Mouse (Mus musculus) cortical plate, adult 2 months (tissue): Measurements from ENCODE around the gene Wdr72. TPM values are rescaled to one million over a fixed set of nuclear protein-coding genes. Genes with fewer than 3 reads are reported as not detected.

Experiments used
- H3K27ac ChIP-seq: fragments of 200-500 bp; 2 replicates; pipeline ENCODE4 v1.5.1; 2012; ENCODE audit warnings: low read length, control low read depth, inconsistent platforms; ENCODE audit not compliant: insufficient read depth
- H3K4me1 ChIP-seq: fragments of 200-500 bp; 2 replicates; pipeline ENCODE4 v1.6.1; 2011; ENCODE audit warnings: low read length; ENCODE audit not compliant: control insufficient read depth, insufficient read depth
- H3K4me3 ChIP-seq: fragments of 200-500 bp; 2 replicates; pipeline ENCODE4 v1.5.1; 2011; ENCODE audit warnings: mild to moderate bottlenecking, low read length, control low read depth; ENCODE audit not compliant: insufficient read depth
- CTCF ChIP-seq: fragments of 200-500 bp; IDR thresholded peaks from 2 replicates; pipeline ENCODE4 v1.5.1; 2011; ENCODE audit warnings: mild to moderate bottlenecking, control low read depth, low read length; ENCODE audit not compliant: insufficient read depth; ENCODE audit errors: extremely low read depth
- POLR2A ChIP-seq: fragments of 200-500 bp; IDR thresholded peaks from 2 replicates; pipeline ENCODE4 v1.6.1; 2011; ENCODE audit warnings: mild to moderate bottlenecking, low read length, control low read depth; ENCODE audit not compliant: insufficient read depth; ENCODE audit errors: extremely low read depth
- polyA plus RNA-seq: library from polyadenylated mRNA; depleted of rRNA; stranded (reverse); fragments of >200 nt; gene quantifications from 2 replicates; pipeline ENCODE4 v1.2.3, GENCODE M21; 2012

The Wdr72 gene
- polyA plus RNA-seq, 1 experiment: 0.02 TPM

DNA sequence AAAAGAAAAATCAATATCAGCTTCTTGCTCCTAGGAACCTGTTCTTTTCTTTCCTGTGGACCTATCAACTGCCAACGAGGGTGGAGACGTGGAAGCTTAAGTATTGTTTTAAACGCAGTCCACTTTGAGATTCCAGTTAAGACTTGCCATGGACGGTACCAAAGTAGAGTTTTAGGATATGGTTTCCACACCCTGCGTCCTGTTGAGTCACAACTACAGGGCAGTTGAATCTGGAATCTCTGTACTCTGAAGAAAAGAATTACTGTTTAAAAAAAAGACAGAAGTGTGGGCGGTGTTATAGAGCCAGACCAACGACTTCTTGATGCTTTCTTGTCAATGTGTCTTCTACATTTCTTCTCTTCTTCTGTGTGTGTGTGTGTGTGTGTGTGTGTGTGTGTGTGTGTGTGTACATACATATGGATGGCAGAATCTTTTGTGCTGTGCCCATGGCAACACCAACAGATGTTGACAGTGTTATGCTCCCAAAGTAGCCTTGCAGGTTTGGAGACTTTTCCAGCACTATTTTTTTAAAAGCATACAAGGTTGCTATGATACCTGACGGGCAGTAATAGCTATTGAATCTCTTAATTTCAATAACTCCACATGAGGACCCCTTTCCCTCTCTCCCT lies 77.4 kb downstream of the Wdr72 start:
- Histone ChIP-seq H3K4me3 (no peak overlapping the region), H3K27ac (no peak overlapping the region), H3K4me1 (no peaks in the 10 kb centered on the region)
- no peak for TF ChIP-seq CTCF
- no peak for TF ChIP-seq POLR2A

DNA sequence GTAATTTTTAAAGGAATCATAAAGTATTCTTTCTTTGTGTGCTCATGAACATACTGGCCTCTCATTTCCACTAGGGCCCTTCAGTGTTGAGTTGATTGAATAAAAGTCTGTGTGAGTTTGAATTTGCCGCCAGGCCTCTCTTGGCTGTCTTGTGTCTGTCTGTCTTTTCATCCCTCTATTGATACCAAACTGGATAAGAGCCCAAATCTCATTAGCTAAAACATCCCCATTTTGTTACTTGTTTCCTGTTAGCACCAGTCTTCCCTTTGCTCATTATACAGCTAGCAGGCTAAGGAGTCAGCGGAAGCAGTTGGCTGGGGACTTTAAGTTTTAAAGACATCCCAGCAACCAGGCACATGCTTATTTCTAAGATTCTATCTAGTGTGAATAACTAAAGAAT lies 84.7 kb downstream of the Wdr72 start:
- no peak overlapping the region for H3K27ac ChIP-seq
- TF ChIP-seq CTCF (no peak), POLR2A (no peak)
- no peak overlapping the region for H3K4me3 ChIP-seq
- H3K4me1 ChIP-seq: no peaks in the 10 kb centered on the region

DNA sequence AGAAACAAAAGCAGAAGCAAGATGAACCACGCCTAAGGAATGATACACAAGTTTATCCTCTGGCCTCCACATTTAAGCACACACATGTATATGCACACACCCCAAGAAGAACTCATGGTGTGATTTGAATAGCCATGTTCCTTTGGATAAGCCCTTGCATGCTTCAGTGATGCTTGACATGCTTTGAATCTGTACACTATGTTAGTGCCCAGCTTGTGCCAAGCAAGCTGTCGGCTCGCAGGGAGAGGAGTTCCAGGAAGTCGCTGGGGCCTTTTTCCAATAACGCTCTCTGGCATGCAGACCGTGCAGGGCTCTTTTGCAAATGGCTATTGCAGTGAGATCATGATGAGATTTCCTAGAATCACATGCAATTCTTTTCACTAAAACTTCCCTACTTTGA lies 118.1 kb downstream of the Wdr72 start:
- no peaks in the 10 kb centered on the region for H3K4me1 ChIP-seq
- H3K27ac ChIP-seq: no peak overlapping the region
- no peak overlapping the region for H3K4me3 ChIP-seq
- no peak for TF ChIP-seq POLR2A
- no peak for TF ChIP-seq CTCF

DNA sequence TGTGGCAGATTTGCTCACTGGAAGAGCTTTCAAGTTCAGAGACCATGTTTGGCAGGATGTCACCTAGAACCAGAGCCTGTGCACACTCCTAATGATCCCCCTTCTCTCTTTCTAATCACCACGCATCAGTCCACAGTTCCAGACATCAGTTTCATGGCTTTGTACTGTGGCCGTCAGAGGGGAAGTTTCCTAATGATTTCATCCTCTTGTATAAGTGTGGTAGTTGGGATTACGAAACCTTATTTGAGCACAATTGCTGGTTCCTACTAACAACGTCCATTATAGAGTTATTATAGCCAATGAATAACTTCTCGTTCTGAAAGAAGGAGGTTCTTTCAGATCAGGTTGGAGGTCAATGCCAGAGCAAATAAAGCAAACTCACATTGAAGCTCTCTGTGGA lies 131.1 kb downstream of the Wdr72 start:
- Histone ChIP-seq H3K4me3 (no peak overlapping the region), H3K4me1 (no peaks in the 10 kb centered on the region), H3K27ac (no peak overlapping the region)
- no peak for TF ChIP-seq POLR2A
- TF ChIP-seq CTCF: no peak

DNA sequence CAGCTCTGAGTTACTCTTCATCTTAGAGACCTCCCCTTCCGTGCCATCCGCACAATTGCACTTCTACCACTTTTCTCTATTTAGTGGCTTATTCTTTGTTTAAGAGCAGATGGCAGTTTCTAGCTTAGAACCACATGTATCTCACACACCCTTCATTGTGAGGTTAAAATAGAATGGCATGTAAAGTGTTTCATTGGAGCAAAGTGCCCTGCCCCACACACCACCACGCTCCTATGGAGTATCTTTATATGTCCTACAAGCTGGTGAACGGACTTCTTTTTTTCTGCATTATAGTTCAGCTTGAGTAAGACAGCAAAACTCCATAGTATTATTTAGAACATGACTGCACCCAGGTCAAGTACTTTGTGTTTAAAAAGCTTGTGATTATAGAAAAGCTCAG lies 137.9 kb downstream of the Wdr72 start:
- H3K4me3 ChIP-seq: no peak overlapping the region
- no peak for TF ChIP-seq POLR2A
- no peak for TF ChIP-seq CTCF
- H3K4me1 ChIP-seq: no peaks in the 10 kb centered on the region
- no peak overlapping the region for H3K27ac ChIP-seq

DNA sequence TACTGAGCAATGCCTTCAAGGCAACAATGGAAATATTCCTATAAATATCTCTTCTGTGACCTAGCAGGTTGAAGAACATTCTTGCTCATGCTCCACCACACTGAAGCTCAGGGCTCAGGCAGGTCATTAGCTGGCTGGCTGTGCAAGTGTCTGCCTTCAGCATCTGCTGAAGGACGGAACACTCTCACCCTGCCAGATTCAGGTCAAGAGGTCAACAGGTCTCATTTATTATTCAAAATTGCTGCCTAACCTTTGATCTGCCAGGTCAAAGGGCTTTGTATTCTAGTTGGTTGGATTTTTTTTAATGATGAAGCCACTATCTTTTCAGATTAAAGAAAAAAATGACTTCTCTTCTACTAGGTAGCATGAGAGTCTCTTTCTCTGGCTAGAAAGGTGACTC lies 139.3 kb downstream of the Wdr72 start:
- H3K4me1 ChIP-seq: no peaks in the 10 kb centered on the region
- TF ChIP-seq CTCF (no peak), POLR2A (no peak)
- H3K27ac ChIP-seq: no peak overlapping the region
- H3K4me3 ChIP-seq: no peak overlapping the region

GRCm38 (mm10) chr9:74250522-74250921 lies 140.4 kb downstream of the Wdr72 start:
- TF ChIP-seq POLR2A (no peak), CTCF (no peak)
- no peak overlapping the region for H3K27ac ChIP-seq
- H3K4me3 ChIP-seq: no peak overlapping the region
- H3K4me1 ChIP-seq: no peaks in the 10 kb centered on the region

DNA sequence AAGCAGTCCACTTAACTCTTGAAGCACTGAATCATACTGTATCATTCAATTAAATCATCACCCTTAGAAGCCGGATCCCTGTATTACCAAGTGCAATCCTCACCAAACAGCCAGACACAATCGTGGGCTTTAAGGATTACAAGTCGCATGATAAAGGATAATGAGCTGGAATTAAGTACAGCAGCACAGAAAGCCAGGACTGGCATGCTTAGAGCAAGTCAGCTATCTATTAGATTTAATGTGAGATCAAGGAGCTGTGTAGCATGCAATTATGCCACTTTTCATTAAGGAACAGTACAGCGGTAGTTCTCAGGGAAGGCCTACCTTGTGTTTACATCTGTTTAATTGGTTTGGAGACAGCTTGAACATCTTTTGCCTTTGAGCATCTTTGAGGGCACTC lies 148.2 kb downstream of the Wdr72 start:
- no peak overlapping the region for H3K4me3 ChIP-seq
- H3K4me1 ChIP-seq: no peaks in the 10 kb centered on the region
- no peak for TF ChIP-seq CTCF
- no peak for TF ChIP-seq POLR2A
- H3K27ac ChIP-seq: no peak overlapping the region

- Histone ChIP-seq H3K27ac (no peak overlapping the region), H3K4me3 (no peak overlapping the region), H3K4me1 (no peaks in the 10 kb centered on the region)
- TF ChIP-seq CTCF: no peak
- TF ChIP-seq POLR2A: no peak
Observed at GRCm38 (mm10) chr9:74277752-74278385, 167.7 kb downstream of the Wdr72 start.

- Histone ChIP-seq H3K27ac (no peak overlapping the region), H3K4me3 (no peak overlapping the region), H3K4me1 (no peaks in the 10 kb centered on the region)
- TF ChIP-seq CTCF (no peak), POLR2A (no peak)
Observed at GRCm38 (mm10) chr9:74282072-74282471, 171.9 kb downstream of the Wdr72 start.

DNA sequence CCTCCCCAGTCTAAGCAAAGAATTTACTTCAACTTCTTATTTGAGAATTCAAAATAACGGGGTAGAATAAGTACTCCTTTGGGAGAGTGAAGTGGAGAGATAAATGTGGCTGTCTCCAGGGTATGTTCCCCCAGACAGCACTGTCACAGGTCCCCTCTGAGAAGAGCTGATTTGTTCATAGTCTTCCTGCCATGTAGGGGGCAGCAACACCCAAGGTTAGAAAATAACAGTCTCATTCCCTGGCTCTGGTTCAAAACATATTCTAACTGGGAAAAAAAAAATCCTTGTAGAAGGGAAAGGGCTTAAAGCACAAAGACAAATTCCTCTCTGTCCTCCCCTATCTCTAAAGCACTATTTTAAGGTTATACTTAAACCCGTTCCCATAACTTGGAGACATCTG lies 176.1 kb downstream of the Wdr72 start:
- TF ChIP-seq POLR2A (no peak), CTCF (peak; percentile 36; the same call in 1 of the 2 replicates)
- H3K27ac ChIP-seq: no peak overlapping the region
- H3K4me3 ChIP-seq: no peak overlapping the region
- H3K4me1 ChIP-seq: no peaks in the 10 kb centered on the region
